Mouse (Mus musculus): ENCODE data around the gene Gm34302. TPM values are rescaled to one million over a fixed set of nuclear protein-coding genes. Genes with fewer than 3 reads are reported as not detected.

The Gm34302 gene
- polyA plus RNA-seq (2017; shearing (Covaris generic)), result not detected

DNA sequence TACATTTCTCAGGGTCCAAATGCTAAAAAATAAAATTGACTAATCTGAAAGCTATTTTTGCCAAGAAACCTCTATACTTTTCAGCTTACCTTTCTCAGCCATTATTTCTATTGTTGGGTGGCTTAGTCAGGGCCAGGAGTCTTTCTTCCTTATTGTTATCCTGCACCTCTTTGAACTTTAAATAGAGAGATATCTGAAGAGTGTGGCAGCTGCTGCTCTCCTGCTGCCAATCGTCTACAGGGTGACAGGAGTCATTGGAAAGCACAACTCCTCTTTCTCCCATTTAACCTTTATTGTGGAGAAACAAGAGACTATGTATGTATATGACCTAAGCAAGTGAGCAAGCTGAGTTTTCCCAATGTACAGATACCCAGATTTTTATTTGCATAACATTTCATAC lies at the start of gene Gm34302:
TSS of gene Gm34302 (minus strand) at position 154 of the 400 bp plus-strand sequence.

Other genes with a start within 250 kb of the Gm34302 start
- gene Mme, start 242.3 kb downstream of the Gm34302 start, polyA plus RNA-seq (2017; shearing (Covaris generic)), result not detected

Data from effector memory CD4-positive, alpha-beta T cell, adult 7 months (primary cell).